Mouse (Mus musculus): Measurements from ENCODE around the gene Rbbp4. TPM values are rescaled to one million over a fixed set of nuclear protein-coding genes. Genes with fewer than 3 reads are reported as not detected.

Gene Rbbp4
- polyA plus RNA-seq, 1 experiment, result 195 TPM

GRCm38 (mm10) chr4:129286683-129287471 is 48.3 kb downstream of the Rbbp4 start:
- TF ChIP-seq MYOD1 (IDR thresholded peaks at IDR 0.05; ENCODE audit: control insufficient read depth, insufficient read length, low read depth) (peak; percentile 83), CTCF (IDR thresholded peaks at IDR 0.05; ENCODE audit: control insufficient read depth, insufficient read depth, insufficient read length) (no peak)
- H3K27me3 ChIP-seq (ENCODE audit: control insufficient read depth, insufficient read depth, insufficient read length), result no peaks in the 10 kb centered on the region
- peaks cover 18% of the 10 kb centered on the region for H3K79me2 ChIP-seq (ENCODE audit: control insufficient read depth, insufficient read depth)
- H3K79me3 ChIP-seq (ENCODE audit: low read depth), result peaks cover 4% of the 10 kb centered on the region
- H3ac ChIP-seq (ENCODE audit: control insufficient read depth, insufficient read length, low read depth), result peak overlapping the region; percentile 65
- peak overlapping the region; percentile 42 for H3K4me3 ChIP-seq (ENCODE audit: insufficient read depth, poor library complexity, severe bottlenecking)
- no peaks in the 10 kb centered on the region for H3K36me3 ChIP-seq (ENCODE audit: control insufficient read depth, insufficient read depth)

- Histone ChIP-seq H3K79me2 (ENCODE audit: control insufficient read depth, insufficient read depth) (peaks cover 10% of the 10 kb centered on the region), H3ac (ENCODE audit: control insufficient read depth, insufficient read length, low read depth) (peak overlapping the region; percentile 25), H3K79me3 (ENCODE audit: low read depth) (peaks cover 1% of the 10 kb centered on the region), H3K27me3 (ENCODE audit: control insufficient read depth, insufficient read depth, insufficient read length) (no peaks in the 10 kb centered on the region), H3K36me3 (ENCODE audit: control insufficient read depth, insufficient read depth) (no peaks in the 10 kb centered on the region), H3K4me3 (ENCODE audit: insufficient read depth, poor library complexity, severe bottlenecking) (peak overlapping the region; percentile 42)
- TF ChIP-seq CEBPB (IDR thresholded peaks at IDR 0.05; ENCODE audit: low read depth) (no peak), MYOD1 (IDR thresholded peaks at IDR 0.05; ENCODE audit: control insufficient read depth, insufficient read length, low read depth) (peak; percentile 88), CTCF (IDR thresholded peaks at IDR 0.05; ENCODE audit: control insufficient read depth, insufficient read depth, insufficient read length) (no peak), MYOG (IDR thresholded peaks at IDR 0.05; ENCODE audit: control insufficient read depth, extremely low read depth, insufficient read length) (no peak)
These were observed 49.0 kb downstream of the Rbbp4 start for GRCm38 (mm10) chr4:129286001-129286682.

GRCm38 (mm10) chr4:129284685-129285084 is 50.5 kb downstream of the Rbbp4 start:
- Histone ChIP-seq H3K79me2 (ENCODE audit: control insufficient read depth, insufficient read depth) (peaks cover 4% of the 10 kb centered on the region), H3K27me3 (ENCODE audit: control insufficient read depth, insufficient read depth, insufficient read length) (no peaks in the 10 kb centered on the region), H3ac (ENCODE audit: control insufficient read depth, insufficient read length, low read depth) (no peak overlapping the region), H3K36me3 (ENCODE audit: control insufficient read depth, insufficient read depth) (no peaks in the 10 kb centered on the region), H3K79me3 (ENCODE audit: low read depth) (no peaks in the 10 kb centered on the region), H3K4me3 (ENCODE audit: insufficient read depth, poor library complexity, severe bottlenecking) (no peak overlapping the region)
- TF ChIP-seq FOSL1 (IDR thresholded peaks at IDR 0.05; ENCODE audit: insufficient read depth, low read length, poor library complexity, severe bottlenecking), result no peak
- no peak for TF ChIP-seq CEBPB (IDR thresholded peaks at IDR 0.05; ENCODE audit: low read depth)
- no peak for TF ChIP-seq CTCF (IDR thresholded peaks at IDR 0.05; ENCODE audit: control insufficient read depth, insufficient read depth, insufficient read length)
- TF ChIP-seq MYOG (IDR thresholded peaks at IDR 0.05; ENCODE audit: control insufficient read depth, extremely low read depth, insufficient read length), result no peak
- TF ChIP-seq MAX (IDR thresholded peaks at IDR 0.05), result no peak
- no peak for TF ChIP-seq MYOD1 (IDR thresholded peaks at IDR 0.05; ENCODE audit: control insufficient read depth, insufficient read length, low read depth)
- TF ChIP-seq USF1 (IDR thresholded peaks at IDR 0.05; ENCODE audit: low read depth), result no peak

GRCm38 (mm10) chr4:129283226-129283625 is 51.9 kb downstream of the Rbbp4 start:
- no peaks in the 10 kb centered on the region for H3K79me3 ChIP-seq (ENCODE audit: low read depth)
- TF ChIP-seq USF1 (IDR thresholded peaks at IDR 0.05; ENCODE audit: low read depth) (no peak), CEBPB (IDR thresholded peaks at IDR 0.05; ENCODE audit: low read depth) (no peak), MYOG (IDR thresholded peaks at IDR 0.05; ENCODE audit: control insufficient read depth, extremely low read depth, insufficient read length) (no peak), CTCF (IDR thresholded peaks at IDR 0.05; ENCODE audit: control insufficient read depth, insufficient read depth, insufficient read length) (no peak), FOSL1 (IDR thresholded peaks at IDR 0.05; ENCODE audit: insufficient read depth, low read length, poor library complexity, severe bottlenecking) (no peak), MAX (IDR thresholded peaks at IDR 0.05) (no peak), MYOD1 (IDR thresholded peaks at IDR 0.05; ENCODE audit: control insufficient read depth, insufficient read length, low read depth) (no peak)
- H3K36me3 ChIP-seq (ENCODE audit: control insufficient read depth, insufficient read depth), result no peaks in the 10 kb centered on the region
- no peaks in the 10 kb centered on the region for H3K79me2 ChIP-seq (ENCODE audit: control insufficient read depth, insufficient read depth)
- H3K4me3 ChIP-seq (ENCODE audit: insufficient read depth, poor library complexity, severe bottlenecking), result no peak overlapping the region
- H3ac ChIP-seq (ENCODE audit: control insufficient read depth, insufficient read length, low read depth), result no peak overlapping the region
- no peaks in the 10 kb centered on the region for H3K27me3 ChIP-seq (ENCODE audit: control insufficient read depth, insufficient read depth, insufficient read length)

GRCm38 (mm10) chr4:129282786-129283185 is 52.4 kb downstream of the Rbbp4 start:
- no peaks in the 10 kb centered on the region for H3K79me3 ChIP-seq (ENCODE audit: low read depth)
- no peaks in the 10 kb centered on the region for H3K36me3 ChIP-seq (ENCODE audit: control insufficient read depth, insufficient read depth)
- H3ac ChIP-seq (ENCODE audit: control insufficient read depth, insufficient read length, low read depth), result no peak overlapping the region
- TF ChIP-seq MYOG (IDR thresholded peaks at IDR 0.05; ENCODE audit: control insufficient read depth, extremely low read depth, insufficient read length), result no peak
- no peak for TF ChIP-seq MYOD1 (IDR thresholded peaks at IDR 0.05; ENCODE audit: control insufficient read depth, insufficient read length, low read depth)
- TF ChIP-seq USF1 (IDR thresholded peaks at IDR 0.05; ENCODE audit: low read depth), result no peak
- no peak for TF ChIP-seq CEBPB (IDR thresholded peaks at IDR 0.05; ENCODE audit: low read depth)
- TF ChIP-seq MAX (IDR thresholded peaks at IDR 0.05), result no peak
- no peak for TF ChIP-seq FOSL1 (IDR thresholded peaks at IDR 0.05; ENCODE audit: insufficient read depth, low read length, poor library complexity, severe bottlenecking)
- TF ChIP-seq CTCF (IDR thresholded peaks at IDR 0.05; ENCODE audit: control insufficient read depth, insufficient read depth, insufficient read length), result no peak
- H3K4me3 ChIP-seq (ENCODE audit: insufficient read depth, poor library complexity, severe bottlenecking), result no peak overlapping the region
- H3K27me3 ChIP-seq (ENCODE audit: control insufficient read depth, insufficient read depth, insufficient read length), result no peaks in the 10 kb centered on the region
- H3K79me2 ChIP-seq (ENCODE audit: control insufficient read depth, insufficient read depth), result no peaks in the 10 kb centered on the region

Data from C2C12 (cell line).